Mouse (Mus musculus) MEL (cell line): ENCODE results near the gene Cgref1. TPM values are rescaled to one million over a fixed set of nuclear protein-coding genes. Genes with fewer than 3 reads are reported as not detected.

ENCODE experiments used
- DNase-seq: peaks from one replicate; pipeline ENCODE4 v3.0.0; 2011; ENCODE audit warnings: low read depth, low spot score
- H3K27ac ChIP-seq: 2 replicates; pipeline ENCODE4 v1.5.1; 2012; ENCODE audit warnings: low read depth, mild to moderate bottlenecking, control low read depth, low read length, moderate library complexity; ENCODE audit not compliant: control insufficient read depth
- H3K27me3 ChIP-seq, 2 experiments: fragments of 150-350 bp in 1 of 2; sonication (generic) in 1 of 2; 2 replicates each; pipeline ENCODE4 v1.6.1; 2012; ENCODE audit warnings: low read length in 2 of 2, mild to moderate bottlenecking in 2 of 2, improper control_type of control experiment in 1 of 2, moderate library complexity in 1 of 2; ENCODE audit not compliant: insufficient read depth in 2 of 2, control insufficient read depth in 1 of 2
- H3K36me3 ChIP-seq, 2 experiments: 2 replicates each; pipeline ENCODE4 v1.6.1; 2012 to 2014; ENCODE audit warnings: low read length in 2 of 2, improper control_type of control experiment in 1 of 2, inconsistent platforms in 1 of 2, mild to moderate bottlenecking in 1 of 2; ENCODE audit not compliant: insufficient read depth in 2 of 2, control insufficient read depth in 1 of 2
- H3K4me1 ChIP-seq, 2 experiments: fragments of 150-350 bp in 1 of 2; sonication (generic) in 1 of 2; 2 replicates each; pipeline ENCODE4 v1.6.1; 2012; ENCODE audit warnings: low read length in 2 of 2, improper control_type of control experiment in 1 of 2, mild to moderate bottlenecking in 1 of 2; ENCODE audit not compliant: insufficient read depth in 2 of 2, control insufficient read depth in 1 of 2
- H3K4me3 ChIP-seq, 2 experiments: fragments of 150-350 bp in 1 of 2; sonication (generic) in 1 of 2; 2 replicates each; pipeline ENCODE4 v1.5.1; 2012; ENCODE audit warnings: low read depth in 2 of 2, low read length in 2 of 2, mild to moderate bottlenecking in 2 of 2, moderate library complexity in 2 of 2, control low read depth in 1 of 2, improper control_type of control experiment in 1 of 2; ENCODE audit not compliant: control insufficient read depth in 1 of 2, insufficient read depth in 1 of 2
- H3K79me2 ChIP-seq: 2 replicates; pipeline ENCODE4 v1.6.1; 2012; ENCODE audit warnings: mild to moderate bottlenecking, low read length, moderate library complexity; ENCODE audit not compliant: control insufficient read depth, poor library complexity, insufficient read depth
- H3K9ac ChIP-seq: 2 replicates; pipeline ENCODE4 v1.6.1; 2012; ENCODE audit warnings: low read depth, mild to moderate bottlenecking, control low read depth, low read length, moderate library complexity; ENCODE audit not compliant: control insufficient read depth, poor library complexity, severe bottlenecking
- H3K9me3 ChIP-seq: fragments of 150-350 bp; sonication (generic); replicated peaks from 2 replicates; pipeline ENCODE4 v1.6.1; 2012; ENCODE audit warnings: mild to moderate bottlenecking, low read length, improper control_type of control experiment, moderate library complexity; ENCODE audit not compliant: insufficient read depth
- BHLHE40 ChIP-seq: IDR thresholded peaks from 2 replicates; pipeline ENCODE4 v1.6.1; 2012; ENCODE audit warnings: low read depth, mild to moderate bottlenecking, inconsistent platforms, low read length, improper control_type of control experiment, borderline replicate concordance
- CHD1 ChIP-seq: IDR thresholded peaks from 2 replicates; pipeline ENCODE4 v1.6.1; 2012; ENCODE audit warnings: low read depth, mild to moderate bottlenecking, inconsistent platforms, low read length, improper control_type of control experiment
- E2F4 ChIP-seq: IDR thresholded peaks from 2 replicates; pipeline ENCODE4 v1.6.1; 2011; ENCODE audit warnings: low read depth, low read length, improper control_type of control experiment, borderline replicate concordance
- EP300 ChIP-seq, 2 experiments: IDR thresholded peaks; 2 replicates each; pipeline ENCODE4 v1.6.1; 2011; ENCODE audit warnings: improper control_type of control experiment in 2 of 2, low read length in 2 of 2, low read depth in 1 of 2, mild to moderate bottlenecking in 1 of 2
- ETS1 ChIP-seq: IDR thresholded peaks from 2 replicates; pipeline ENCODE4 v1.6.1; 2012; ENCODE audit warnings: low read depth, mild to moderate bottlenecking, inconsistent platforms, low read length, improper control_type of control experiment, moderate library complexity
- GABPA ChIP-seq: IDR thresholded peaks from 2 replicates; pipeline ENCODE4 v1.6.1; 2012; ENCODE audit warnings: low read depth, mild to moderate bottlenecking, inconsistent platforms, low read length, improper control_type of control experiment, moderate library complexity
- HCFC1 ChIP-seq: IDR thresholded peaks from 2 replicates; pipeline ENCODE4 v1.6.1; 2012; ENCODE audit warnings: low read depth, mild to moderate bottlenecking, inconsistent platforms, low read length, improper control_type of control experiment, moderate library complexity
- MAFK ChIP-seq: IDR thresholded peaks from 2 replicates; pipeline ENCODE4 v1.6.1; 2011; ENCODE audit warnings: low read depth, mild to moderate bottlenecking, low read length, improper control_type of control experiment, borderline replicate concordance
- MAX ChIP-seq: IDR thresholded peaks from 2 replicates; pipeline ENCODE4 v1.6.1; 2011; ENCODE audit warnings: low read length, improper control_type of control experiment
- MYB ChIP-seq: IDR thresholded peaks from 2 replicates; pipeline ENCODE4 v1.6.1; 2011; ENCODE audit warnings: mild to moderate bottlenecking, low read depth, low read length, improper control_type of control experiment
- NELFE ChIP-seq: IDR thresholded peaks from 2 replicates; pipeline ENCODE4 v1.6.1; 2011; ENCODE audit warnings: low read depth, low read length, improper control_type of control experiment
- POLR2AphosphoS5 ChIP-seq: IDR thresholded peaks from 2 replicates; pipeline ENCODE4 v1.6.1; 2012; ENCODE audit warnings: low read depth, borderline replicate concordance, mild to moderate bottlenecking, inconsistent platforms, low read length, moderate library complexity, mixed read lengths
- RAD21 ChIP-seq: IDR thresholded peaks from 2 replicates; pipeline ENCODE4 v1.6.1; 2011; ENCODE audit warnings: mild to moderate bottlenecking, low read depth, low read length, improper control_type of control experiment
- SMC3 ChIP-seq: IDR thresholded peaks from 2 replicates; pipeline ENCODE4 v1.6.1; 2011; ENCODE audit warnings: low read depth, low read length, improper control_type of control experiment
- USF1 ChIP-seq: IDR thresholded peaks from 2 replicates; pipeline ENCODE4 v1.6.1; 2014; ENCODE audit warnings: low read depth, mild to moderate bottlenecking, inconsistent platforms, low read length, improper control_type of control experiment, moderate library complexity
- USF2 ChIP-seq, 2 experiments: IDR thresholded peaks; 2 replicates each; pipeline ENCODE4 v1.6.1; 2011 to 2012; ENCODE audit warnings: improper control_type of control experiment in 2 of 2, low read length in 2 of 2, borderline replicate concordance in 1 of 2, inconsistent platforms in 1 of 2, low read depth in 1 of 2, mild to moderate bottlenecking in 1 of 2; ENCODE audit not compliant: insufficient read depth in 1 of 2
- ZKSCAN1 ChIP-seq: IDR thresholded peaks from 2 replicates; pipeline ENCODE4 v1.6.1; 2012; ENCODE audit warnings: low read depth, mild to moderate bottlenecking, inconsistent platforms, low read length, improper control_type of control experiment, moderate library complexity
- ZNF384 ChIP-seq: IDR thresholded peaks from 2 replicates; pipeline ENCODE4 v1.6.1; 2012; ENCODE audit warnings: low read depth, mild to moderate bottlenecking, inconsistent platforms, low read length, improper control_type of control experiment
- polyA plus RNA-seq, 2 experiments: library from polyadenylated mRNA; stranded (reverse) in 1 of 2; unstranded in 1 of 2; fragments of >175 nt in 1 of 2; fragments of >200 nt in 1 of 2; gene quantifications; 2 replicates each; pipeline versions ENCODE4 v1.2.1 to v1.2.4; 2012; ENCODE audit warnings: low replicate concordance in 2 of 2, low read depth in 1 of 2; ENCODE audit not compliant: insufficient read length in 2 of 2, insufficient read depth in 1 of 2, missing spikeins in 1 of 2
- total RNA-seq: library from RNA; depleted of rRNA; stranded (reverse); fragments of 300-350 nt; gene quantifications from 2 replicates; pipeline ENCODE4 v1.2.3, GENCODE M21; 2012

Cgref1 gene
- total and polyA plus RNA-seq, 3 experiments = 1.4 TPM; not detected in 2

DNA sequence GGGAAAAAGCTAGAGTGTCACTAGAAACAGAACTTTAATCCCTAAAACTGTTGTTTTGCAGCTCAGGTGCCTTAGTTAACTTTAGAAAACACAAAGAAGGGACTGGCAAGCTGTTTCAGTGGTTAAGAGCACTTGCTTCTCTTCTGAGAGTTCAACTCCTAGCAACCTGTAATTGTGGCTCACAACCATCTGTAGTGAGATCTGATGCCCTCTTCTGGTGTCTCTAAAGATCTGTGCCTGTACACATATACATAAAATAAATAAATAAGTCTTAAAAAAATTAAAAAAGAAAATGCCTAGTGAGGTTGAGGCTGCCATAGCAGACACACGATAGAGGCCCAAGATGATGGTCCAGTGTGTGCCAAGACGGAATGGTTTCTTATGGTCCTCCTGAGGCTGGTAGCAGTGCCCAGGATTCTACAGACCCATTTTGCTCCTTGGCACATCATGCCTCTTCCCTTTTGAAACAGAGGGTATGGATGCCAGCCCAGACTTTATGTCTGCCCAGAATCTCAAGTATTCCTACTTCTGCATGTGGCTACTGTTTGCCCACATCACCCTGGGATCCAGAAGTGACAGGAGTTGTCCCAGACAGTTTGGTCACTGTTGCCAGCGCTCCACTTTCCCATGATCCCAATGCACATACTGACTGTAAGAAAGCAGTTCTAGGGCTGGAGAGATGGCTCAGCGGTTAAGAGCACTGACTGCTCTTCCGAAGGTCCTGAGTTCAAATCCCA, 10.5 kb downstream of the Cgref1 start (continued):
- no peak for TF ChIP-seq ETS1

DNA sequence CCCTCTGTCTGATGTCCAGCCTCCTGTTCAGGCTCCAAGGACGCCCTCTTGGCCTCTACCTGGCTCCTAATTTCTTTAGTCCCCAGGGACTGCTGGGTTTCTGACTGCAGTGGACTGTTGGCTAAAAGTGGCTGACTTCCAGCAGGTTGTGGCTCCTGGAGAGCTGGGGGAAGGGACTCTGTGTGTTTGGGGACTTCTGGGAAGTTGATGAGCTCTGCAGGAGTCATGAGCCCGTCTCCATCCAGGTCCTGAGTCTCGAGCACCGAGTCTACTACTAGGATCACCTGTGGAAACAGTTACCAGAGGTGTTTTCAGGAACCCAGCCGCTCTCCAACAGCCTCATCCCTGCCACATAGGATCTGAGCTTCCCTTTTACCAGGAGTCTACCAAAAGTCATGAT, 11.7 kb downstream of the Cgref1 start:
- TF ChIP-seq BHLHE40 (no peak), E2F4 (no peak), USF2 (IDR thresholded peaks at IDR 0.05; ENCODE audit: borderline replicate concordance in 1 of 2, insufficient read depth in 1 of 2, low read depth in 1 of 2, low read length in 2 of 2) (no peak), MYB (no peak), USF1 (no peak), HCFC1 (no peak), RAD21 (no peak), MAFK (no peak), GABPA (no peak), NELFE (no peak), POLR2AphosphoS5 (no peak), MAX (no peak), EP300 (IDR thresholded peaks at IDR 0.05; ENCODE audit: low read depth in 1 of 2, low read length in 2 of 2) (no peak), ZKSCAN1 (no peak), CHD1 (no peak)
- Histone ChIP-seq H3K4me1 (no peaks in the 10 kb centered on the region), H3K36me3 (no peaks in the 10 kb centered on the region), H3K27ac (no peak overlapping the region), H3K9ac (no peak overlapping the region), H3K79me2 (no peaks in the 10 kb centered on the region), H3K4me3 (no peak overlapping the region), H3K9me3 (no peaks in the 10 kb centered on the region), H3K27me3 (no peaks in the 10 kb centered on the region)
- DNase-seq = no peak

DNA sequence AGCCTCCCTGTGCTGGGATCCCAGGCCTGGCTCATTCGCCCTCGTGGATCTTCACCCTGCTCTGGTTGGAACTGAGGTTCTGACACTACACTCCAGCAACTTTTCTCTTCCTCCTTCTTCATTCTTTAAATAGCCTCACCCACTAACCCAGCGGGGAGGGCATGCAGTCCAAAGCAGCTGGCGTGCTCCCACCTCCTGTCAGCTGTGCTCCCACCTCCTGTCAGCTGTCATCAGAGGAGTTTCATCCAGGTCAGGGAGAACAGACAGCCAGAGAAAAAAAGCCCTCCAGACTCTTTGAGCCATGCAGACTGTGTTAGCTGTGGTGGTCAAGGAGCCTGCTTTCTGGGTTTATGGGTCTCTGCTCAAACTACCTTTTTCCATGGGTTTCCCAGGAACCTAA, 14.0 kb downstream of the Cgref1 start:
- no peak for DNase-seq
- no peak for TF ChIP-seq ZNF384
- TF ChIP-seq NELFE = no peak
- no peak for TF ChIP-seq SMC3

More for the DNA sequence above, 14.0 kb downstream of the Cgref1 start:
- H3K4me3 ChIP-seq = no peak overlapping the region
- no peaks in the 10 kb centered on the region for H3K9me3 ChIP-seq
- no peak overlapping the region for H3K27ac ChIP-seq
- no peaks in the 10 kb centered on the region for H3K36me3 ChIP-seq
- H3K27me3 ChIP-seq = no peaks in the 10 kb centered on the region
- no peaks in the 10 kb centered on the region for H3K4me1 ChIP-seq
- no peaks in the 10 kb centered on the region for H3K79me2 ChIP-seq
- H3K9ac ChIP-seq = no peak overlapping the region
